Mouse (Mus musculus) urinary bladder, postnatal 25 days (tissue): ENCODE results near the gene Fzr1.

ENCODE experiments used
- DNase-seq: peaks from one replicate; pipeline ENCODE4 v3.0.0; 2022; ENCODE audit warnings: low spot score

Fzr1 gene

DNA sequence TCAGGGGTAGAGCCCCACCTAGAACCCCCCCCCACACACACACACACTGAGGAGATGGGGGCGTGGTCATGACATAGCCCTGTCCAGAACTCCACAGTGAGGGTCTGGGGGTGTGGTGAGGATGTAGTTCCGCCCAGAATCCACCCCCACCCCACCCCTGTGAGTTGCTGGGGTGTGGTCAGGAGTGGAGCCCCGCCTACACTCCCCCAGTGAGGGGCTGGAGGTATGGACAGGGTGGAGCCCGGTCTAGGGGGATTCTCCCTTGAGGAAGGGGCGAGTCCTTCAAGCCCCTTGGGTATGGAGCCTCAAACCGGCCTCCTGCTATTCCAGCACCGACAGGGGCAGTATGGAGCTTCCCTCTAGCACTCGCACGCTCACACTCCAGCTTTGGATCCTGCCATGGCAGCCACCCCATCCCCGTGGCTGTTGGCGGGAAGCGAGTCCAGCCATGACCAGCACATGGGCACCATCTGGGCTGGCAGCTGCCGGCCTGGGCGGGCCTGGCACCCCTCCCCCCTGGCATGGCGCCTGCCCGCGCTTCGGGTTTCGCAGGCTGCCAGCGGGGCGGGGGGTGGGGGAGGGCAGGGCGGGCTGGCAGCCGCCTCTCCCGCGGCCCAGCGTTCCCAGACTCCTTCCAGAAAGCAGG is 38.4 kb upstream of the Fzr1 start:
- peak; percentile 72 for DNase-seq

DNA sequence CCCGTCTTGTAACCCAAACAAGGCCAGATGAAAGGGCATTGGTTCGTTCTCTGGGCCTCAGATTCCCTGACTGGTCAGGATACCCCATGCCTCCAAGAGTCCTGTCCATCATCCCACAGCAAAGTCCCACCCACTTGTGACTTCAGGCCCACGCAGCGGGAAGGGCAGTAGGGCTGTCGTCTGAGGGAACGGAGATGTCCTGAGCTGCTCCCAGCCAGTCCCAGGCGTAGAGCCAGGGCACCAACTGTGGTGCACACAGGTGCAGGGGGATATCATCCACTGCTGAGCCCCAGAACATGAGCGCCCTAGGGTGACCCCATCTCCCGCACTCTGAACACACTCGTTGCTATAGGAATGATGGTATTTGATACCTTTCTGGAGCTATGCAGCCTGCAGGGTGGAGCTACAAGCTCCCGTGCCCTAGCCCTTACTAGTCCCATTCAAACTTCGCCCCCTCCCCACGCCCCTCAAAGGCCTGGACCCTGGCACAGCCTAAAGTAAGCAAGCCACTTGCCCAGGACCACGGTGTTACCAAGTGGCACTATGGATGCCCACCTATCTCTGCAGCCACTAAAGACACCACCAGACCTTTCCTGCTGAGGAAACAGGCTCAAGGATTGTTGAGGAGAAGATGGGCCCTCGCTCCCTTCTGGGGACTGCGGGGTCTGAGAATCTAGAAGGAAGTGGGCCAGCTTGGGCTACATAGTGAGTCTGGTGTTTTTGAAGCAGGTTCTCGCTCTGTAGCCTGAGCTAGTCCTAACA is 37.4 kb upstream of the Fzr1 start:
- no peak for DNase-seq

DNA sequence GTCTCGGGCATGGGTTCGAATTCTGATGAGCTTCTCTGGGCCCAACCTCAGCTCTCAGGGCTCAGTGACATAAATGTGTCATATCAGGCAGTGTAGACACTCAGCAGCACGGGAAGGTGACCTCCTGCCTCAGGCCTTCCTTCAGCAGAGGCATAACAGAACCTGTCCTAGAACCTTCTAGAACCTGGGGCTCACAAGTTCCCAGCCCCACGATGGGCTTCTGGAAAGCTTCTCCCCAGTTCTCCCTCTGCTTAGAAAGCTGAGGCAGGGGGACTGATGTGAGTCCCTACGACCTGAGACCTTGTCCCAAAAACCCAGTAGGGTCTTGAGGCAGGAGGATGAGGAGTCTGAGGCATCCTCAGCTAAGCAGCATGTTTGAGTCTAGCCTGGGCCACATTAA is 36.8 kb upstream of the Fzr1 start:
- no peak for DNase-seq

DNA sequence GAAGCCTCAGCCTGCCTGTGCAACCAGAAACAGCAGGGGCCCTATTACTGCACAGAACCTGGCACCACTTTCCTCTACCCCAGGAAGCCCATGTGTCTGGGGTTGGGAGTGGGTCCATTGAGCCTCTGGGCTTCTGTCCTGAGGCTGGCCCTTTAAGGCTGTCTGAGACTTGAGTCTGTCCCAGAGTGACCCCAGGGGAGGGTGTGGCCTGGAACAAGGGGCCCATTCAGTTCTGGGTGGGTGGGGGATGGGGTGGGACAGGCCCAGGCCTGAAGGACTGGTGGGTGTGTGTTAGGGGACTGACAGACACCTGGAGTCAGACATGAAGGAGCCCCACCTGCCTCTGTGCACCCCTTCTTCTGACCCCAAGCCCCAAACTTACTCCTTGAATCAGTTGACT is 36.4 kb upstream of the Fzr1 start:
- no peak for DNase-seq

DNA sequence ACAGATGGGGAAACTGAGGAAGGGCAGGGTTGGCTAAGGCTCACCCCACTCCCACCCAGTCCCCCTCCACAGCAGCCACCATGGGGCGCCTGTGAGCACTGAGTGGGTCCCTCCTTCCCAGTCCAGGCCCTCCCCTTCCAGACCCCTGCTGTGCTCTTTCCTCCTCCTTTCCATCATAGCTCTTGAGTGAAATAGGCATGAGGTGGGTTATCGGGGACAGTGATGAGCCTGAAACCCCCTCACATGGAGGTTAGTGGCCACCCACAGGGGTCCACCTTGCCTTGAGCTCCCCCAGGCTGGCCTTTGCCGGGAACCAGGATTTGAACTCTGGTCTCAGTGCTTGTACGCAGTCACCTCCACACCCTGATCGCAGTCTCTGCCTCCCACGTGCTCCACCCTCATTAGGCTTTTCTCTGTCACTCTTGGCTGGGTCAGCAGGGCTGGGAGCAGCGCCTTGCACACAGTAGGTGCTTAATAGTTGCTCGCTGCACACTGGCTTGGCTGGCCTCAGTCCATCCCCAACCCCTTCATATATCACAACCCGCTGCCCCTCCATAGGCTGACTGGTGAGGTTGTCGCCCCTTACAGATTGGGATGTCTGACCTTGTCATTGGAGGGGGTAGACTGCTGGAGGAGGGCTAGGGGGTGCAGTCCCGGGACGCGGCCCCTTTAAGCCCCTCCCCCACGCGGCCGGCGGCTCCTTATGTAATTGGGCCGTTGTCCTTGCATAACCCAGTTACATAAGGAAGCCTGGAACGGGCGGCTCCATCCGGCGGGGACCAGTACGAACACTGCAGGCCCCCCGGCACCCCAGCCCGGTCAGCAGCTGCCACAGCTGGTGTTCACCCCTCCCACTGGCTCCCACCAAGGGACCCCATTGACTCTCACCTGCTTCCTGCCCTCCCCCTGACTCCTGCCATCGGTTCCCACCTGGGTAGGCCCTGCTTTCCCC is 35.3 kb upstream of the Fzr1 start:
- peak; percentile 77 for DNase-seq

DNA sequence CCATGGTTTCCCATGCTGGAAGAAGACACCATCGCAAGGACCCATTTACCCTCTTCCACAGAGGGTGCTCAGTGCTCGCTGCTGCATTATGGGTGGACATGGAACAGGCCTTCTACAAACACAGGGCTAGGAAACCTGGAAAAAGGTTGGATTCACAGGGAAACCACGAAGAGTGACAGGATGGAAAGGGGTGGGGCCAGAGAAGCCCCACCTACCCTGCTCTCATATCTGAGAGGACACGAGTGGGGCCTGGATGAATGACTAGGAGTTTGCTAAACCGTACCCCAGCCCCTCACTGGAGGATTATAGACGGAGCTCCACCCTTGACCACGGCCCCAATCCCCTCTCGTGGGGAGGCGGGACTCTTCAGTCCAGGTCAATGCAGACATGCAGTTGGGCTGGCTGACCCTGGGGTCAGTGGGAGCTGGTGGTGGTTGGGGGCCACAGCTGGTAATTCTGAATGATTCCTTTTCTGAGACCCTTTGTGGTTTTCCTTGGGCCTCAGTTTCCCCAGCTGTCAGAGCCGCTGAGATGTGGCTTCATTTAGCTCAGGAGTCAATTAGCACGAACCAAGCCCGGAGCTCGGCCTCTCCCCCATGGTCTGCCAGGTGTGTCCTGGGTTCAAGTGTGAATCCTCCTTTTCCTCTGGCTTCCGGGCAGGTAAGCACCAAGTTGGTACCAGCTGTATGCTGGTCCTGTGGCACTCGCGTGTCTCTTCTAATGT is 34.4 kb upstream of the Fzr1 start:
- DNase-seq: no peak

DNA sequence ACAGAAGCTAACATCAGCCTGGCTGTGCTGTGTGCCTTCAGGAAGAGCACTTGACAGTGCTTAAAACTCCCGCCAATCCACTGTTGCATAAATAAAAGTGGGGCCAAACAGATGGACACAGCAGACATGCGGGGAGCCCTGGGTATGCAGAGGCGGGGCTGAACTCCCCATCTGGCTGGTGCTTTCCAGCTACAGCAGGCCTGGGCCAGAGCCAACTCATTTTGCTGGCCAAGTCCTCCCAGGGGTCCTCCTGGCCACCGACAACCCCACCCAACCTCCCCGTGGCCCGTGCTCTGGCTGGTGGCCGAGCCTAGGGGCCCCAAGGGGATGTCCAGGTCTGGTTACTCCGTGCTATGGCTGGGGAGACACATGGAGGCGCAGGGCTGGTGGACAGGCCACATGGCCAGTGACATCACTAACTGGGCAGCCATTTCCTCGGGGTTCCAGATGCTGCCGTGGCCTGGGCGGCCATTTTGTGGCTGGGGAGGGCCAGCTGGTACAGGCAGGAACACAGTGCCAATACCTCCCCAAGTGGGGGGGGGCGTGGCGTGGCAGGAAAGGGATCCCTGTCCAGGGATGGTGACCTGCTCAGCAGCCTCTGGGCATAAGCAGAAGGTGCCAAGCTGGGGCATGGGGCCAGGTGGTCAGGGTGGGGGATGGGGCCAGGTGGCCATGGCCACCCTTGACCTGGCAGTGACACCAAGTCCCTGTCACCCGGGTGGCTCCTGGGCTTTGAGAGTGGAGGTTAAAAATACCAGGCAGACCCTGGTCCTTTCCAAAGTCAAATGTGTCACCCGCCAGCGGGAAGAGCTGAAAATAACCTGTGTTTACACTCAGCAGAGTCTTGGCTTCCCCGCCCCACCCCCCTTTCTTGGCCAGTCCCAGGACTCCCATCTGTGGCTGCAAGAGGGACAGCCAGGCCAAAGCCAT is 33.4 kb upstream of the Fzr1 start:
- DNase-seq: peak; percentile 58

DNA sequence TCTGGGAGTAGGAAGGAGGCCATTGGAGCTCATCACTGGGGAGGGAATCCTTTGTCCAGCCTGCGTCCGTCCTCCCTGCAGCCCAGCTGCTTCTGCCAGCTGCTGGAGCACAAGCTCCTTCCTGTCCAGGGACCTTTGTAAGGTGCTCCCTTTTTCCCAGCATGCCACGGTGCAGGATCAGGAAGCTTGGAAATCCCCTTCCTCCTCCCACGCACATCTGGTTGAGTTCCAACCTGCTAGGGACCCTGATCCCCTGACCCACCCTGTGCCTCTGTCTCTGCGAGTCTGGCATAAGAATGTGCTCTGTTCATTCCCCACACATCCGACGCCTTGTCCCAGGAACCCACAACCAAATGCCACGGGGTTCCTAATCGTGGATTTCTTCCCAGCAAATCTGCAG is 32.7 kb upstream of the Fzr1 start:
- no peak for DNase-seq

DNA sequence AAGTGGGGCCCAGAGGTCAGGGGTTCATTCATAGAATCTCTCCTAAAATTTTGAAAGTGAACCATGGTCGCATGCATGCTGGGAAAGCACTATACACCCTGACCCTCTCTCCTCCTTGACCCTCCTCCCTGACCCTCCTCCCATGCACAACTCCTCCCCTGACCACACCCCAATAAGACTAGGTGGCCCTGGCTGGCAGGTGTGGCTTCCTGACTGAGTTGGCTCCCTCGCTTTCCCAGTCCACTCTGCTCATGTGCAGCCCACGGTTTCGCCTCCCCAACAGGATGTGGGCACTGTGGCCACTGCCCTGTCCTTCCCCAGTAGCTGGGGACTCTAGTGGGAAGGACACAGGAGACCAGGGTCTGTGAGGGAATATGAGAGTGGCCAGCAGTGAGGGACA is 32.0 kb upstream of the Fzr1 start:
- DNase-seq: no peak

DNA sequence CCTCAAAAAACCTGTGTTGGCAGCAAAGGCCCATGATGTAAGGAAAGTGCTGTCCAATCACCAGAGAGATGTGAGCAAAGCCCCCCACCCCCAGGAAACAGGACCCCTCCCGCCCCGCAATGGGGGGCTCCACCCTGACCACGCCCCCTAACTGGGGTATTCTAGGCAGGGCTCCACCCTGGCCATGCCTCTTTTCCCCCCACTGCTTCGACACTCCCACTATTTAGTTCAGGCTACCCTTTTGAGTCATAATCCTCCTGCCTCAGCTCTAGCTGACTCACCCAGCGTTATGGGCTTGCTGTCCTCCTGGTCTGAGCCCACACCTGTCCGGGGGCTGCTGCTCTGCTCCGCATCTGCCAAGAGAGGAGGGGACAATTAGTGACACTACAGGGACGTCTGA is 31.0 kb upstream of the Fzr1 start:
- no peak for DNase-seq

DNA sequence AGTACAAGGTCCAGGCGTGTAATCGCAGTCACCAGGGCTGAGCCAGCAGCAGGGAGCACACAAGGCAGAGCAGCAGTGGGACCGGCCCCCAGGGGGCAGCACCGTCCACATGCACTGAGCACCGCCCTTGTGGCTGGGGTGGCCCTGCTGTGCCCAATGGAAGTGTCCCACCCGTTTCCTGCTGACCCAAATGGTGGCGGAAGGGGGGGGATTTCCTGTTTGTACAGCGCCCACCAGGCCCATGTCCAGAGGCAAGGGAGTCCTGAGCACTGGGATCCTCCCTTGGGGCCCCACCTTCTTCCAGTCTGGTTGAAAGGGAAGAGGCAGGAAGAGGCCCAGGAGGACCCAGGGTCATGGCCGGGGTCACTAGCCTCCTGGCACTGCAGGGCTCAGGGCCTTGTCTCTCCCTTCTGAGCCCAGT is 30.6 kb upstream of the Fzr1 start:
- DNase-seq: peak; percentile 76

DNA sequence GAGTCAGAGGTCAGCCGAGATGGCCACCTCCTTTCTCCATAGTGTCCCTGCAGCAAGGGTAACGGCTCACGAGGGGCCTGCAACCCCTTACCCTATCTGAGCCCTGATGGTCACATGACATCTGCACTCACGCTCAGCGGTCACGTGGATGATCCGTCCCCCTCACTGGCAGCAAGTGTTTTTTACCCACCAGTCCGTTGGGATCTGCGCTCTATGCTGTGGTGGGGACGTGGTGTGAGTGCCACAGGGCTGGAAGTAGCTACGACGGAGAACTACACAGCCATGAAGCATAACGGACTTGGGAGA is 30.1 kb upstream of the Fzr1 start:
- DNase-seq: no peak

DNA sequence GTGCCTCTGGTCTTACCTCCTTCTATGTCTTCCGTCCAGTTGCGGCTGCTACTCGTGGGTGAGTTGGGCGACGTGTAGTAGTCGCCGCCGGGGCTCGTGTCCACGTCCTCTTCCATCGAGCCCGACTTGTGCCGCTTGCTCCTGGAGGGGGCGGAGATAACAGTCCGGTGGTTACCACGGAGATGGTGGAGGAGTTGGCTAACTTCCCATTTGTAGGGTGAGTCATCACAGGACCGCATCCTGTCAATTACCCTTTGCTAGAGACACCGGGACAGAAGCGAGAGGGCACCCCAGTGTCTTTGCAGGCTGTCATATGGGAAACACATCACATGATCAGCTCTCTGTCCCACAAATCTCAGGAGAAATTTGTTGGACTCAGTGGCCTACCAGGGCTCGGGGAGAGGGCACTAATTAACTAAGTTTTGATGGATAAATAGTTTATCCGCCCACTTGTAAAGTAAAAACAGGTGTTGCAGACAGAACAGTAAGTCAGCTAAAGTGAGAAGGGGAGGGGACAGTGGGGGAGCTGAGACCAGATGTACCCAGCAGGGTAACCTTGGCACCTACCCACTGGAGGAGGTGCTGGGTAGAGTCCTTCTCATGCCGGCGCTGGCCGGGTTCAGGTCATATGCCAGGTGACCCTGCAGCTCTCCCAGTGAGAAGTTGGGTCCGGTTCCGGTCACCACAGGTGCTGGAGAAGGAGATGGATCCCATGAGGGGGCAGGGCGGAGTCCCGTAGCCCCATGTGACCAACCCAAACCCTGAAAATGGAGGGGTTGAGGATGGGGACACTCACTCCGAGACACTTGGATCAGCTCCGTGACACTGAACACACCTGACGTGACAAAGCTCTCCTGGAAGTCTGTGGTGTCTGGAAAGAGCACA is 29.5 kb upstream of the Fzr1 start:
- peak; percentile 60 for DNase-seq

DNA sequence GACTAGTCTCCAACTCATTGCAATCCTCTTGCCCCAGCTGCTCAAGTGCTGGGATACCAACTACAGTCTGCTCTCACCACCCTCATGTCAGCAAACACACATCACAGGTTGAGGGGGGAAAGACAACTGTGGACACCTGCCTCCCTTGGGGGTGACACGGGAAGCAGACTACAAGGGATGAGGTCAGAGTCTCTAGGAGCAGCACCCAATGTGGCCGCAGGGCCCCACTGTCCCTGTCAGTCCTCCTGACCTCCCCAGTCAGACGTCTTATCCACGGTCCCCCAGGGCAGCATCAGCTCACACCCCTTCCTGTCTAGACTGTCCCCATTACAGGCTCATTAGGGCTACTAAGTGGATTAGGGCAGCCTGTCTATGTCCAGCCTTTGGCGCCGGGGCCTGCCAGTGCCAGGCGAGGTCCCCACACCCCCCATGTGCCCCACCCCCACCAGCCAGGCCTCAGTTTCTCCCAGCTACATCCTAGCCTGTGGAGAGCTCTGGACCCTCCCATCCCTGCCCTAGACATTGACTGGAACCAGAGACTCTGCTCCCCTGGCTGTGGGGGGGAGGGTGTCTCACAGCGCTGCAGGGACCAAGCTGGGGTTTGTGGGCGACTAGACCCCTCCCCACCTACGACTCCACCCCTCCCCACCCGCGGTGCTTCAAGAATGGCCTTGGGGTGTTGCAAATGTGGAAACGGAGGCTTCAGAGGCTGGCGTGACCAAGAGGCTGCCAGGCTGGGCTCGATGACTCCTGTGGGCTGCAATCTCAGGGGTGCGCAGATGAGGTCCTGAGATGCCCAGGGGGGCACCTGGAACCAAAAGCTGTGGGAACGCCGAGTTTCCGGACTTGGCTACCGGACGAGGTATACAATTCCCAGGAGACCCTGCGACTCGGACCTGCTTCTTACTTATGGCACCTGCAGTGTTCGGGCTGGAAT is 28.5 kb upstream of the Fzr1 start:
- no peak for DNase-seq

DNA sequence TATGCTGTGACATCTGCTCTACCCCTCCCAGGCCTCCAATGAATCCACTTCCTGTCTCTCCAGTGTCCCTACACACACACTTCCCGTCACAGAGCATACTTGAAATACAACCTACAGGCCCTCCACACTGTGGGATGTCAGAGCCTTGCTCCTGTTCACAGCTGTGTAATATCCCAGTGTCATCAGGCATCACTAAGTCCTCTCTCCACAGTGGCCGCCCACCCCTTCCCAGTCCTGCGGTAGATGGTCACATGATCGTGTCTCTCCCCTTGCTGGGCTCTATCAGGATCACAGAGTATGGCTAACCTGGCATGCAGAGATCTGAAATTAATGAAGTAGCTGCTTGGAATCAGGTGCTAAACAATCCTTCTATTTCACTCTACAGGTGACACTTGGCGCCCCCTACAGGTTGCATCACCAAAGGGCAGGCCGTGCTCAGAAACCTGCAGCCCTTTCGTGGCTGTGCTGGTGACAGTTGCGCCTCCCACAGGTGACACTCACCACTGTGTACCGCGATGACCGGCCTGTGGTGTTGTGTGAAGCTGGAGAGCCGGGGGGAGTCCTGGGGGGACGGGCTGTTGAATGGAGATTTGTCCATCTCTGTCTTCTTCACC is 27.4 kb upstream of the Fzr1 start:
- peak; percentile 52 for DNase-seq

DNA sequence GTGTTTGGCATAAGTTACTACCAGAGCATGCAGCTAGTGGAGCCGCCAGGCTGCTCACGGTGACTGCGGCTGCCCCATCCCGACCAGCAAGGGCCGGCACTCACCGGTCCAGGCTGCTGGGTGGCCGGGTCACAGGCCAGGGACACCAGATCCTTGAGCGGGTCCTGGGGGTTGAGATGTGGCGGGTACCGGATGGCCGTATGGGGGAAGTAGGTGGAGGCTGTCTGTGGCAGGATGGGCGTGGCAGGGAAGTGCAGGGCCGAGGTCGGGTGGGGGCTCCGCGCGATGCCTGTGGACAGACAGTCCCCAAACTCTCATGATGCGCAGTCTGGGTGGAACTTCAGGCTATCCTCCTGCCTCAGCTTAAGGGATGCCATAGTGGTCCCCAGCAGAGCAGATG is 26.4 kb upstream of the Fzr1 start:
- DNase-seq: no peak

DNA sequence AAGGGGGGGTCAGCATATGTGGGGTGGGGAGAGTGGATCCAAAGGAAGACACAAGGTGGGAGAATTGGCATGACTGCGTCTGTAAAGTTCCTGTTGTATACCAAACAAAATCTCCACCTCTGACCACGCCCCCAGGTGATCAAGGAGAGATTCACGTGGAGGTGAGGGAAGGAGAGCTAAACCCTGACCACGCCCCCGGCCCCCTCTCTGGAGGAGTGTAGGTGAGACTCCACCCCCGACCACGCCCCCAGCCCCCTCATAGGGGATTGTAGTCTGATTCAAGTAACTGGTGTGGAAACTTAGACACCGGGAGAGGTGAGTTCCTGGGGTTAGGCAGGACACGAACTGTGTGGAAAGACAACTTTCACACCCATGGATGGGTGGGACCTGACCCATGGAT is 25.8 kb upstream of the Fzr1 start:
- no peak for DNase-seq

DNA sequence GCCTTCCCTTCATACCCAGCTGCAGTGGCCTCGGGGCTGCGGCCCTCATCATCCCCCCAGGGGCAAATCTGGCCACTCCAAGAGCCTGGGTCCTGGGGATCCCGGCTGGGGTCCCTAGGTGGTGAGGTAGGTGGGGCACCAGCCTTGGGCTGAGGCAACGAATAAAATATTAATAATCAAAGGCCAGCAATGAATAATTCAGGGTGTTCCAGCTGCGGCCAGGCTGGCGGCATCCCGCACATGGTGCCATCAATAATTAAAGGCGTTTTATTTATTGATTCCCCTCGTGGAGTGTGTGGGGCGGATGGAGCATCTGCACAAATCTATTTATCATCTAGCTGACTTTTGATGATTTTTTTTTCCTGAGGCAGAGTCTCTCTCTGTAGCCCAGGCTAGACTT is 25.2 kb upstream of the Fzr1 start:
- DNase-seq: no peak
